Mouse (Mus musculus): ENCODE results near the gene Tusc1.

Gene Tusc1

DNA sequence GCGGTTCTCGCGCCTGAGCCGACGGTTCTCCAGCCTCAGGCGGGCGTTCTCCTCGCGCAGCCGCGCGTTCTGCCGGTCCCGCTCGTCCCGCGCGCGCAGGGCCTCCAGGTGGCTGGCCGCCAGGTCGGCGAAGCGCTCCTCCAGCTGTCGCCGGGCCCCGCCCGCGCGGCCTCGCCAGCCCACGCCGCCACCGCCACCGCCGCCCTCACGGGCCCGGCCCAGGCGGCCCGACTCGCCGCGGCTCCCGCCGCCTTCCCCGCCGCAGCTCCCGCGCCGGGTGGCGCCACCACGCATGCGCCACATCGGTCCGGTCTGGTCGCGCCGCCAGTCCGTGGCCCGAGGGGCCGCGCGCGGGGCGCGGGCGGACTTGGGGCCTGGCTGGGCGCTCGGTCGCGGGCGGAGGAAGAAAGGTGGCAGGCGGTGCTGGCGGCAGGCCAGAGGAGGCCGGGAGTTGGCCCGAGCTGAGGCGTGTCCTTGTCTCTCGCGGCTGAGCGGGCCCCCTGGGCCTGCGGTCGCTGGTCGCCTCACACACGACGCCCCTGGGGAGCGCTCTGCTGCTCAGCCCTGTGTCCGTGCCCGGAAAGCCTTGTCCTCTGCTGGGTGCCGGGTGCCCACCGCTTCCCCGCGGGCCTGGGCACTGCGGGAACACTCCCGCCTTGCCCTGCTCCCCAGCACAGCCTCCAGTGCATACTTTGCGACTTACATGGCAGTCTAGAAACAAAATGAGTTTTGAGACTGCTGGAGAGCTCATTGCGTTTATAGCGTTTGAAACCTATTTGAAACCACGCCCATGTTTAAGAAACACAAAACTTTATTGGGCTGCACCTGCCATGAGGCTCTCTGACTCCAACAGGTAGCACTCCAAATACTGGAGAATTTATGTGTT, at the start of gene Tusc1:
Gene Tusc1 (minus strand): TSS at position 394 of the 886 bp plus-strand sequence.
- DNase-seq, result peak; percentile 78

DNA sequence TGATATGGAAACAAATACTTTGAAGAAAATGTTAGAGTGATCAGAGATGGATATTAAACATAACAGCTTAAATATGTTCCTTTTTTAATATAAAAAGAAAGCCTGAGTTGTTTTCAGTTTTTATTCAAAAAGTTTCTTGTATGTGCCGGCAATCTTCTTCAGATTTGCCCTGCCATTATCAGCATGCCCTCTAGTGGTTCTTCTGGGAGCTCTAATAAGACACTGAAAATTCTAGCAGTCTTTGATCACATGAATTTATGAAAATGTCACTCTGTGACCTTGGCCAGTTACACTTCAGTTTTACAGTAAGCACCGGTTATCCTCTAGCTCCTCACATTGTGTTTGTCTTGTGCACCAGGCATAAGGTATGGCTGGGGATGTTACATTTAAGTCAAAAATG, 17.6 kb upstream of the Tusc1 start:
- no peak for DNase-seq

DNA sequence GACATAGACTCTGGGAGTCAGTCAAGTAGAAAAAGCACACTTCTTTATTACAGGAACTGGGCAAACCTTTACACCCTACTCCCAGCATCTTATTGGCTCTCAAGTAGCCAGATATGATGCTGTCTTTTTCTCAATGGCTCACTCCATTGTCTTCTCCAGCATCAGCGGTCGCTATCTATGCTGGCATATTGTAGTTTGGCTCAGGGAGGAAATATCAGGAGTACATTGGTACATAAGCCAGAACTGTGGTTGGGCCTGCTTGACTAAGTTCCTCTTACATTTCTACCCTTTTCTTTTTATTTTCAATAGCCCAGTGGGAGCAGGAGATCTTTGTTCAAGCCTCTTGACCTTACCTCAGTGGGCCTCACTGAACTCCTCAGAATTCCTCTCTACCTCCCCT, 9.0 kb upstream of the Tusc1 start:
- no peak for DNase-seq

DNA sequence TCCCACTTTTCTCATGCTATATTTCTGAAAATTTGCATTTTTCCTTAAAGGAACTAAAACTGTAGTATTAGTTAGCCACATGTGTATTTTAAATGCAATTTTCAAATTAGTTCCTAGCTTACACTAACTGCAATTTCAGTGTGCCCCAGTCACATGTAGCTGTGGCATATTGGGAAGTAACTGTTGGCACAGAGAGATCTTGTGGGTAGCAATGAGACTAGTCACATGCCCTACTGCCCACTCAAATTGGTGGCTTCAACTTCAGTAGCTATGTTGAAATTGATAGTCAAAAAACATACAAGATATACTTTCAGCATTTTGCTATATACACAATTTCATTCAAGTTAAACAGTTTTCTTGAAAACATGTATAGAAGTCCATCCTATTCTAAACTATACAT, 6.3 kb upstream of the Tusc1 start:
- DNase-seq, result no peak

DNA sequence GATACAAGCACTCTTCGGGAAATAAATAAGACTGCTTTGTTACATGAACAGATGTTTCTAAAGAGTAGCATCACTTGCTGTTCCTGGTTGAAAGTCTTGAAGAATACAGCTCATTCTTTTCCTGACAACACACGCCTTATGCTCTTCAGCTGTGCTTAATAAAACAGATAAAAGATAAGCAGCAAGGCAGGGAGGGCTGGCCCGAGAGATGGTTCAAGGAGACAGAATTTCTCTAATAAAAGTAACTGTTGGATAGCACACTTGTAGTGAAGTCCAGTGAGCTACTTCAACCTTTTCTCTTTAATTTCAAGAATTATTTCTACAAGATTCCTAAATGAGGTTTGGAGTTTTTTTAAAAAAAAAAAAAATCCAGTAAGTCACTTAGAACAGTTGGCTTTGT, 2.7 kb upstream of the Tusc1 start:
- no peak for DNase-seq

DNA sequence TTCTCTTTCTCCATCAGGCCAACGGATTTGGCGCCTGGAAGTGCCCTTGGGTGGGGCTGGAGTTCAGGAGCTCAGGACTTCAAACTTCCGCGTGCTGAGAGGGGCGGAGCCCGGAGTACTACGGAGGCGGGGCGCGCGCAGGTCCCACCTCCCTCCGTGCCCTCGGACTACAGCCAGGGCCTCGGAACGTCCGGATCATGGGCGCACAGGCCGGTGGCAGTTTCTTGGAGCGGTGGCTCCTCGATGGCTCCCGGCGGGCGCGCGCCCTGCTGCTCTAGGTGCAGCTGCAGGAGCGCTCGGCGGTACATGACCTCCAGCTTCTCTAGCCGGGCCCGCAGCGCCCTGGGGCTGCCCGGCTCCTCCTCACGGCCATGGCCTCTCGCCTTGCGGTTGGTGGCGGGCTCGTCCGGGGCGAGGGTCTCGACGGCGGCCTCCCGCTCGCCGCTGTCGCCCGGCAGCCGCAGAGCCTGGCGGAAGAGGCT, 634 bp downstream of the Tusc1 start:
- DNase-seq, result peak; percentile 78

DNA sequence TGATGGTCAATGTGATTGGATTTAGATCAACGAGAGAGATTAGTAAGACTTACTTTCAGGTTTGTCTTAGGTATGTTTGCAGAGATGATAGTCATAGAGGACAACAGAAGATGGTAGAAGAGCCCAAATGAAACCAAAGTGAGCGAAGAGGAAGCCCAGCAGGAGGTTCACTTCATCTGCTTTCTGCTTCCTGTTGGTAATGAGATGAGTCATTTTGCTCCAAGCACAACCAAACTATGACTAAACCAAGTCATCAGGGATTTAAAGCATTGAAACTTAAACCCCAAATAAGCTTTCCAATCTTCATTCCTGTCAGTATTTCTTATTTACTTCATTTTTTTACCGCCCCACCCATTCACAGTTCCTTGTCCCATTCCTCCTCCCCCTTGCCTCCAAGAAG, 27.8 kb downstream of the Tusc1 start:
- no peak for DNase-seq

DNA sequence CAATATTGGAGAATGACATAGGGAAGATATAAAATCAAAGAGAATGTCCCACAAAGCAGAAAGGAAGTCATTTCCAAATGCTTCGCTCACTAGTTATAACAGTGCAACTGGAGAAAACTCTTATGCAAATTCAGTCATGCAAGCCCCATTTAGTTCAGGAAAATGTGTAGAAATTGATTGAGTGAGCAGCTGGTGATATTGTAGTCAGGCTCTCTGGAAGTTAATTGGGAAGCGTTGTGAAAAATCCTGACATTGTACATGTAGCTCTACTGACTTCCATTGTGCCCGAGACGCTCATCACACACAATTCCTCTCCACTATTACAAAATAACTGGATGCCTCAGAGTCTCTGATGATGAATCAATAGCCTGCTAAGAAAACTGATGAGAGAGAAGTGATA, 49.2 kb downstream of the Tusc1 start:
- DNase-seq, result no peak
